Mouse (Mus musculus) right cerebral cortex, postnatal 10 days (tissue): Measurements from ENCODE around the gene Slc6a2.
A peak's percentile ranks its signal among the peaks of the same experiment; 100 is the strongest.

Source experiments
- DNase-seq, 2 experiments: peaks; one replicate each; pipeline ENCODE4 v3.0.0; 2021; ENCODE audit warnings: low spot score in 2 of 2

Slc6a2 gene

DNA sequence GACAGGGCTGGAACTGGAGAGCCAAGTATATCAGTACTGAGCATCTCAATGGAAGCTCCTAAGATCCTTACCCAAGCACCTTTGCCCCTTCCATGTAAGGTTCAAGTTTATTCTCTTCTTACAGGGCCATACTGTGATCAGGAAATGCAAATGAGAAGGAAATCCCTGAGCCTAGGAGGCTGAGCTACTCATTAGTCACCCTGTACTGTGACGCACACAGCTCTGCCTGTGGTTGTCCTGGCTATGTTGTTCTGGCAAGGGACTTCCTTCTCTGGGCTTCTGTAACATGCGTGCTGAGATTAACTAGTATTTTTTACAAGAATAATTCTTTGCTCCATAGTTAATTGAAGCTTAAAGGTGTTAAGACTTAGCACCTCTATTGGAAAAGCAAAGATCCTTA, 70.8 kb downstream of the Slc6a2 start:
- no peak for DNase-seq

DNA sequence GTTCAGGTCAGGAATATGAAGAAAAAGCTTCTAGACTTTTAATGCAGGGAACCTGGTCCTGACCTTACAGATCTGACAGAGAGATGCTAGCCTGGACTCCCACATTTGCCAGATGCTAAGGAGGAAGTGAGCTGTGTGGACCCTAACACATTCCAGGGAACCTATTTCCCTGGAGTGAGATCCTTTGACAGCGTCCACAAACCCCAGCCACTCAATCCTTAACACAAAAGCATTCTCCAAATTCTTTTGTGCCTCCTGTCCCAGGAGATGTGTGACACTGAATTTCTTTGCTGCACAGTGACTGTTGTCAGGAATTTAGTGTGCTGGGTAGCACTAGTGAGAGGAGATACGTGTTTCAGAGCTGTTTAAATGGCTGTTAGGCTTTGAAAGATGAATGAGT, 79.0 kb downstream of the Slc6a2 start:
- DNase-seq: no peak

DNA sequence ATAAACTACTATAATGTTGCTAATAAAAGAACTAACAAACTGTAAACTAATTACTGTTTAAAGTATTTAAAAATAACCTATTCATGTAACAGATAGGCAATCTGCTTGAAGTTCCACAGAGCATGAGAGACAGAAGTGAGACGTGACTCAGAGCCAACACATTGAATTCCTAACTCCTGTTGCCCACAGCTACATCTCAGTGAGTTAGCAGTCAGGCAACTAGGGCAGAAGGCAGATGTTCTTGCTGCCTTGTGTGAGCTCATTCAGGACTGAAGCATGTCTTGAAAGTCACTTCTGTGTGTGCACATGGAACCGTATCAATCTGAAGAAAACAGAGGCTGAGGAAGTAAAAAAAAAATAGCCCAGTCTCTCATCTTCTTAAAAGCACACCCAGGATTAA, 80.4 kb downstream of the Slc6a2 start:
- peak in 1 of 2 experiments; percentile 41 for DNase-seq

DNA sequence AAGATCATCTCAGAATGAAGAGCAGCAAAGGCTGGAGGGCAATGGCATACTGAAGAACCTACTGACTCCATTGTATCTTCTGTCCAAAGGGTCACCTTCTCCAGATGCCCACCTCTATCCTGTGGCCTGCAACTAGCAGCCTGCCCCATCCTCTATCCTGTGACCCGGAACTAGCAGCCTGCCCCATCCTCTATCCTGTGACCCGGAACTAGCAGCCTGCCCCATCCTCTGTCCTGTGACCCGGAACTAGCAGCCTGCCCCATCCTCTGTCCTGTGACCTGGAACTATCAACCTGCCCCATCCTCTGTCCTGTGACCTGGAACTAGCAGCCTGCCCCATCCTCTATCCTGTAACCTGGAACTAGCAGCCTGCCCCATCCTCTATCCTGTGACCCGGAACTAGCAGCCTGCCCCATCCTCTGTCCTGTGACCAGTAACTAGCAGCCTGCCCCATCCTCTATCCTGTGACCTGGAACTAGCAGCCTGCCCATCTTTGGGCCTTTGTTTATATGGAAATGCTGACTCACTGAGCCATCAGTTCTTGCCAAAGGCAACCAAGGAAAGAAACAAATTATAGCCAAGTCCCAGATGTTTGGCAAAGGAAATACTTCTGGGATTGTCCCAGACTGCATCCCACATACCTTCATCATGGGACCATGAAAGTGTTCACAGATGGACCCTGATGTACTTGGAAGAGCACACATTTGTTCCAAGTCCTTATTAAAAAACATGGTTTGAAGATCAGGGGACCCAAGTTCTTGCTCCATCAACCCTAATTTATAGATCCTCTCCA, 81.1 kb downstream of the Slc6a2 start:
- DNase-seq: no peak

DNA sequence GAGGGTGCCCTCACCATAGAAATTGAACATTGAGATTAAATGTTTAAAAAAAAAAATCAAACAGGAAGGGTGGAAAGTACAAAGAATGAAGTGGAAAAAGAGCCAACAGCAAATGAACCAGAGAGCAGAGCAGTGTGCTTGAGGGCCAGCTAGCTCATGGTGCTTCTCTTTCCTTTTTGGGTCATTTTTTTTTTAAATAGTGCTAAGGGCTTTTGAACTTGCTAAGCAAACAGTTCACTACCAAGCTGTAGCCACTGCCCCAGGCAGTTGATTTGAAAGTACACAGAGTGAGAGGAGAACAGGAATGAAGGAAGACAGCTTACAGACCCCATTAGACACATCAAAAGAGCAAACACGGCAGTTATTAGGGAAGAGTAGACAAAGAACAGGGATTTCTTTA, 83.2 kb downstream of the Slc6a2 start:
- no peak for DNase-seq

DNA sequence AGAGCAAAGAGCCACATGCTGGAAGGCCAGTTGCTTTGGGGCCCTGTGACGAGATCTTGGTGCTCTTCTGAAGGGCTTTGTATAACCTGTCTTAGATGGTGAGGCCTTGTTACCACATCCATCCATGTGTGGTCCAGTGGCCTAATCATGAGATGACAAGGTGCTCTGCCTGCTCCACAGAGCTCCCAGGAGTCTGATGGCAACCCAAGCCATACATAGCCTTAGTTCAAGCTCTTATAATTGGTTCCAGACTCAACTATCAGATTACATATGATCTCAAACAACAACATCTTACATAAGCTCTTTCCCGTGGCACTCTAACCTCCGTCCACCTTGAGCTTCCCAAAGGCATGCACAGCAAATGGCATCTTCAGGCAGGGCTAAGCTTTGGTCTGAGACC, 88.2 kb downstream of the Slc6a2 start, which contains the start of gene Ces1a:
Gene Ces1a, minus strand, starts transcription at position 101 of the 400 bp plus-strand sequence.
- DNase-seq: no peak

DNA sequence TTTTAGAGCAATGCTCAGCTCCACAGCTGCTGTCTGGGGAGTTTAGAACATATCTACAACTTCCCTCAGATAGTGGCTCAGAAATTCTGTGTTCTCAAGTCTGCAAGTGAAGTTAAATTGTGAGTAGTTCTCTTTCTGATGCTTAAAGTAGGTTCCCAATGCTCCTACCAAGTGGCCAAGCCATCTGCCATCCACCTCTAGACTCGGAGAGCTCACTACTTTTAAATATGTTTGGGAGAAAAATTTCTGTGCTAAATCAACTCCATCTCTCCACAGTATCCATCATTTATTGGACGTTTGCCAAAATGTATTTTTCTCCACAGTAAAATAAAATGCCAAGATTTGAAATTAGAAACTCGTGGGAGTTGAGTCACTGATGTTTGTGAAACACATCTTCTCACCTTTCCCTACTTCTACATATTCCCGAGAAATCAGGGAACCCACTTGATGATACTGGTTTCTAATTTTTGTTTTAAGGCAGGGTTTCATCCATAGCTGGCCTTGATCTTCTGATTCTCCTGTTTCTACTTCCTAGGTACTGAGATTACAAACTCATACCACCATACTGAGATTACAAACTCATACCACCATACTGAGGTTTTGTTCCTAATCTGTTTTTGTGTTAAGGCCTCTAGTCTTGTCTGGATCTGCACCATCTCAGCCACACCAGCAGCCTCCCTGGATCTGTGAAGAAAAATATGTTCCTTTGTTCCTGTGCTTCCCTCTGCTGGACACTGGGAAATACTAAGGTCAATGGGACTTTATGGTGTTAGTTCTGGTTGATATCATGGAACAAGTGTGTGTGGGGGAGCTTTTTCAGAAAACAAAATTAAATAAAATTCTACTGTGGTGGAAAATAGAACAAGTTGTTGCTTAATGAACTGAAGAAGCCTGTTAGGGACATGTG, 88.9 kb downstream of the Slc6a2 start:
- DNase-seq: peak; percentile 31 to 56
